Mouse (Mus musculus) hindbrain, embryonic 12.5 days (tissue): ENCODE measurements around the gene Plekha5. TPM values are rescaled to one million over a fixed set of nuclear protein-coding genes. Genes with fewer than 3 reads are reported as not detected.

ENCODE experiments used
- ATAC-seq: fragments of 200-750 bp; cut with Nextera tagmentation; 2 replicates; pipeline ENCODE4 v1.8.0; 2017; ENCODE audit warnings: moderate TSS enrichment; ENCODE audit not compliant: low FRiP score
- H3K27ac ChIP-seq: fragments of 300-500 bp; sonication (generic); 2 replicates; pipeline ENCODE4 v1.5.1; 2016; ENCODE audit warnings: mild to moderate bottlenecking
- H3K27me3 ChIP-seq: fragments of 300-500 bp; sonication (generic); 2 replicates; pipeline ENCODE4 v1.6.1; 2016; ENCODE audit warnings: mild to moderate bottlenecking
- H3K36me3 ChIP-seq: fragments of 300-500 bp; sonication (generic); 2 replicates; pipeline ENCODE4 v1.6.1; 2016; ENCODE audit warnings: mild to moderate bottlenecking
- H3K4me1 ChIP-seq: fragments of 300-500 bp; sonication (generic); 2 replicates; pipeline ENCODE4 v1.6.1; 2016
- H3K4me2 ChIP-seq: fragments of 300-500 bp; sonication (generic); replicated peaks from 2 replicates; pipeline ENCODE4 v1.6.1; 2016; ENCODE audit warnings: mild to moderate bottlenecking
- H3K4me3 ChIP-seq: fragments of 300-500 bp; sonication (generic); 2 replicates; pipeline ENCODE4 v1.5.1; 2016; ENCODE audit warnings: mild to moderate bottlenecking
- H3K9ac ChIP-seq: fragments of 300-500 bp; sonication (generic); 2 replicates; pipeline ENCODE4 v1.6.1; 2016; ENCODE audit warnings: mild to moderate bottlenecking, moderate library complexity
- H3K9me3 ChIP-seq: fragments of 300-500 bp; sonication (generic); replicated peaks from 2 replicates; pipeline ENCODE4 v1.6.1; 2016; ENCODE audit warnings: mild to moderate bottlenecking
- WGBS: fragments of 180-500 bp; shearing (Covaris S2); methylation state at CpG from one replicate; pipeline ENCODE4 v1.1.7; 2016; 5-methylcytosine and 5-hydroxymethylcytosine counted together
- polyA plus RNA-seq: library from polyadenylated mRNA; unstranded; fragments of >200 nt; fragmentation: Nextera tagmentation; extraction: Ambion mirVana; gene quantifications from 2 replicates; pipeline ENCODE4 v1.2.1, GENCODE M21; 2016

Plekha5 gene
- polyA plus RNA-seq, 1 experiment from 2014 or later: 49.4 TPM

DNA sequence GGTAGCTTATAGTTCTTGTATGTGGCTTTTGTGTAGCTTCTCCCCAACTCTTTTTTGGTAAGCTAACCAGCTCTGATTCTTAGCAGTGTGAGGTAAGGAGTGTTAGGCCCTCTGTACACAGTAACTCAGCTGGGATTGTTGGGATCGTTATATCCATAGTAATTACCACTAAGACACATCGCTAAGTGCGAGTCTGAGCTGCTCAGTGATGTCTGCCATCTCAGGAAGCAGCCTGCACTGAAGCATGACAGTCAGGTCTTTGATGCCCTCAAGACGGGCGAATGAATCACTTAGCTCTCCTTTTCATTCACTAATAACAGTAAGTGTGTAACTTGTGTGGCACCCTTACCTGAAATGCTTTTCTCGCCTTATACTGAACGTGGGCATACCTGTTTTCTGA lies 36.5 kb downstream of the Plekha5 start:
- Histone ChIP-seq H3K4me1 (peaks cover 7% of the 10 kb centered on the region; the same call in 1 of the 2 replicates), H3K36me3 (no peaks in the 10 kb centered on the region), H3K27ac (no peak overlapping the region), H3K27me3 (no peaks in the 10 kb centered on the region), H3K4me3 (no peak overlapping the region), H3K9me3 (no peaks in the 10 kb centered on the region), H3K9ac (no peak overlapping the region), H3K4me2 (no peak overlapping the region)
- WGBS: 75% methylated on average over 7 of the region's 7 CpGs
- no peak for ATAC-seq

DNA sequence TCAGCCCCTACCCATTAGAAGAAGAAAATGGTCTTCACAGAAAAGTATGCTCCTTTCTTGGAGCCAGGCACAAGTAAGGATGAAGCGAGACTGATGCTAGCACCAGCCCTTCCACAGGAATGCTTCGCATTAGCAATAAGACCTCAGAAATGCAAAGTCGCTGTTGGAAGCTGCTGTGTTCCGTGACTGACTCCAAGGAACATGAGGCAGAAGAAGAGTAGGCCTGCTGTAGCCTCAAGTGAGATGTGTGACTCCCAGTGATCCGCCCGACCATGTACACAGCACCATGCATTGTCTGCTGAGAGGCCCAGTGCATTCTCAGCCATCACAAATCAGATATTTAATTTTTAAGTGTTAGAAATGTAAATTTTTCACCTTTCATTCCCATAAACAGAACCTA lies 41.0 kb downstream of the Plekha5 start:
- Histone ChIP-seq H3K36me3 (no peaks in the 10 kb centered on the region), H3K4me2 (no peak overlapping the region), H3K27ac (no peak overlapping the region), H3K9me3 (no peaks in the 10 kb centered on the region), H3K4me1 (peaks cover 7% of the 10 kb centered on the region; the same call in 1 of the 2 replicates), H3K4me3 (no peak overlapping the region), H3K9ac (no peak overlapping the region), H3K27me3 (no peaks in the 10 kb centered on the region)
- 98% methylated on average over 6 of the region's 6 CpGs for WGBS
- no peak for ATAC-seq

DNA sequence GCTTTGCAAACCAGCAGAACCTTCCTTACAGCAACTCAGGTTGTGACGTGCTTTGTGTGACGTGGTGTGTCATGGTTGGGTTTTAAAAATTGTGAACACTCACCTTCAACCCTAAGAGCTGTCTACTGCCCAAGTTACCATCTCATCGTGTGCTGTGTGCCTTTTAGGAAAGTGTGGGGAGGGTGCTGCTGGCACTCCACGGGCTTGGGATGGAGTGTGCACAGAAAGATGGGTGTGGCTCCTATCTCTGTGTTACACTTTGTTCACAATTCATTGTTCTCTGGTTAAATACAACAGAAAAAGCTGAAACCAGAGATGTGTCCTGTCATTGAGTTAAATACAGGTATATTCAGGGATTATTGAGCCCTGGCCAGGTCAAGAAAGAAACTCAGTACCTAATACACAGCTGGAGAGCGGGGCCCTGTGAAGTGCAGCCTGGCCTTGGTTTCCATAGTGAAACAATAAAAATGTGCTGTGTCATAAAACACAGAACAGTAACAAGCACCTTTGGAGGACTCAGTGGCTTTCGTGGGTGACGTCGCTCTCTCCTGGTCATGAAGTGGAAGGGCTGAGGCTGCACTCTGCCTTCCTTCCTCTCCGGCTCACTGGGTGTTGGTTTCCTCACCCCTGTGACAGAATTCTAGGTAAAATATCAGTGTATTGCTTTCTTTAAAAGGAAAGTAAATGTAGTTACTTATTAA lies 42.2 kb downstream of the Plekha5 start:
- ATAC-seq: no peak
- Histone ChIP-seq H3K4me1 (peaks cover 7% of the 10 kb centered on the region; the same call in 1 of the 2 replicates), H3K27ac (no peak overlapping the region), H3K9me3 (no peaks in the 10 kb centered on the region), H3K27me3 (no peaks in the 10 kb centered on the region), H3K4me2 (no peak overlapping the region), H3K36me3 (no peaks in the 10 kb centered on the region), H3K9ac (no peak overlapping the region), H3K4me3 (no peak overlapping the region)
- 90% methylated on average over 9 of the region's 9 CpGs for WGBS

DNA sequence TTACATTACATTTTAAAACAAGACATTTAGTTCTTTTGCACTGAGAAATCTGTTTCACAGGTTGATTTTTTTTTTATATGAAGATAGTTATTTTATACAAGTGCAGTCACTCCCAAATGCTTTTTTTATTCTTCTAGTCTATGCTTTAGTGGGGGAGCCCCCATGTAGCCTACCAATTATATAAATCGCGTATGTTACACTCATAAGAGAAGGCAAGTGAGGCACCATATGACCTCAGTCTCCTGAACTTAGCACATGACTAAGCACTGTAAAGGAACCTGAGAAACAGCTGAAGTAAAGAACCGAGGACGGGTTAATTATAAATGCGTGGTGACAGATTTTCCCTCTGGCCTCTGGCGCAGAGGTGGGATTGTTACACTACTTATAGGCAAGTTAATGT lies 43.0 kb downstream of the Plekha5 start:
- Histone ChIP-seq H3K4me3 (no peak overlapping the region), H3K4me2 (no peak overlapping the region), H3K9me3 (no peaks in the 10 kb centered on the region), H3K27ac (no peak overlapping the region), H3K36me3 (no peaks in the 10 kb centered on the region), H3K9ac (no peak overlapping the region), H3K4me1 (peaks cover 7% of the 10 kb centered on the region; the same call in 1 of the 2 replicates), H3K27me3 (no peaks in the 10 kb centered on the region)
- ATAC-seq: no peak
- 80% methylated on average over 6 of the region's 6 CpGs for WGBS

DNA sequence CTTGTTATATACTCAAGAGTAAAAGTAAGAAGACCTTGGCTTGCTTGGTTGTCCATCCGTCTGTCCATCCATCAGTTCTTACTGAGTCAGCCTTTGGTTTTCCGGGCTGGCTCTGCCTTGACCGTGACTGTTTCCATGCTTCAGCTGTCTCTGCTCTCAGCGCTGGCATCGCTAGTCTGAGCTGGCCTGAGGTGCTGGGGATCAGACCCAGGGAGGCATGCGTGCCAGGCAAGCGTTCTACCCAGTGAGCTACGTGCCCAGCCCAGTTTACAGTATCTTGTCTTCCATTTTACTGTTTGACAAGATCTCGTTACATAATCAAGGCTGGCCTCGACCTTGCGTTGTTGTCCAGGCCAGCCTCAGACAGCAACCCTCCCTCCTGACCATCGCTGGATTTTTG lies 44.0 kb downstream of the Plekha5 start:
- 97% methylated on average over 12 of the region's 12 CpGs for WGBS

DNA sequence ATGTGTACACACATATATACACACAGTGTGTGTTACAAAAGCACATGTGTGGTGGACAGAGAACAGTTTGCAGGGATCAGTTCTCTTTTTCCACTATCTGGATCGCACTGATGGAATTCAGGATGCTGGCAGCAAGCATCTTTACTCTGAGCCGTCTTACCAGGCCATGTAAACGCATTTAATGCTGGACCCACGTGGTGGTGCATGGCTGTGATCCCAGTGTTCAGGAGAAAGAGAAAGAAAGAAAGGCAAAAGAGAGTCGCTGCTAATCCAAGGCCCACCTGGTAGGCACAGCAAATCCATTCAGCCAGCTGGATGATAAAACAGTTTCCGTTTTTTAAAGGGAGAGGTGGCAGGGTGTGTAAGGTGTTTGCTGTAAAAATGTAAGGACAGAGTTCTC lies 45.9 kb downstream of the Plekha5 start:
- 89% methylated on average over 6 of the region's 6 CpGs for WGBS
- peaks cover 7% of the 10 kb centered on the region; the same call in 1 of the 2 replicates for H3K4me1 ChIP-seq
- ATAC-seq: no peak
- H3K27me3 ChIP-seq: no peaks in the 10 kb centered on the region
- no peak overlapping the region for H3K27ac ChIP-seq
- H3K9me3 ChIP-seq: no peaks in the 10 kb centered on the region
- no peak overlapping the region for H3K9ac ChIP-seq
- H3K4me3 ChIP-seq: no peak overlapping the region
- no peak overlapping the region for H3K4me2 ChIP-seq
- H3K36me3 ChIP-seq: no peaks in the 10 kb centered on the region

More for the DNA sequence above, 44.0 kb downstream of the Plekha5 start:
- no peak overlapping the region for H3K4me3 ChIP-seq
- H3K9ac ChIP-seq: no peak overlapping the region
- H3K4me2 ChIP-seq: no peak overlapping the region
- H3K27ac ChIP-seq: no peak overlapping the region
- H3K9me3 ChIP-seq: no peaks in the 10 kb centered on the region
- ATAC-seq: no peak
- H3K4me1 ChIP-seq: peaks cover 7% of the 10 kb centered on the region; the same call in 1 of the 2 replicates
- no peaks in the 10 kb centered on the region for H3K27me3 ChIP-seq
- H3K36me3 ChIP-seq: no peaks in the 10 kb centered on the region

DNA sequence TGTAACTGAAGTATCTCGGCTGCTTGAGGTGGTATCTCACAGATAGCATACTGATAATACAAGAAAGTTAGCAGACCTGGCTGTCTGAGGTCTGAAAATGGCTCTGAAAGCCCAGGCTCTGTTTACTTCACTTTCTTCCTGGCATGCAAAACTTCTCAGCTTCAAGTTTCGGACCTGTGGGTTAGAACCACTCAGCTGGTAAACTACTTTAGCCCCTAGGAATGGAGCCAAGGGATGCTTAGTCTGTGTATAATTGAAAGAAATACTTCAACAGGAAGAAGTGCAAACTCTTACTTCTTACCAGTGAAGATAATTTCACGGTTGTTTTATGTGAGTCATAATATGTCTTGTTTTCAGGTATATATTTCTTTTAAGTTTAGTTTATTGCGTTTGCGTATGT lies 47.9 kb downstream of the Plekha5 start:
- ATAC-seq: no peak
- no peak overlapping the region for H3K27ac ChIP-seq
- no peak overlapping the region for H3K4me3 ChIP-seq
- no peaks in the 10 kb centered on the region for H3K36me3 ChIP-seq
- no peak overlapping the region for H3K9ac ChIP-seq
- H3K27me3 ChIP-seq: no peaks in the 10 kb centered on the region
- 93% methylated on average over 5 of the region's 5 CpGs for WGBS
- H3K4me1 ChIP-seq: no peaks in the 10 kb centered on the region
- no peak overlapping the region for H3K4me2 ChIP-seq
- H3K9me3 ChIP-seq: no peaks in the 10 kb centered on the region

DNA sequence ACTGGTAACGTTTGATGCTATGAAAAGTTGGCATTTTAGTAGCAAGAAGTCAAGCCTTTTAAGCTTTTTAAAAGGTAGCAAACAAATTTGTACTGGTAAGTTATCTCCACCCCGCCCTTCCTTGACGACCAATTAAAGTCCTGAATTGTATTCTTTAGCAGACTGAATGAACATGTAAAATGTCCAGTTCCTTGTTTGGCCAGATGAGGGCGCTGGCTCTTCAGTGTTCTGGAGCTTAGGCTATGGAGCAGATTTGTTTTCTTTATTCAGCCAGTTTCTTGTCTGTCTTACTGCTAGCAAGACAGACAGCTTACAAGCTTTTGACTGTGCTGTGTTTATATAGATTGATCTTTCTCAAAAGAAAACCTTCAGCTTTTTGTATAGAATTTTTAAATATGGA lies 48.5 kb downstream of the Plekha5 start:
- Histone ChIP-seq H3K9ac (no peak overlapping the region), H3K4me2 (no peak overlapping the region), H3K4me1 (peaks cover 6% of the 10 kb centered on the region), H3K4me3 (no peak overlapping the region), H3K27ac (no peak overlapping the region), H3K36me3 (no peaks in the 10 kb centered on the region), H3K27me3 (no peaks in the 10 kb centered on the region), H3K9me3 (no peaks in the 10 kb centered on the region)
- ATAC-seq: no peak
- WGBS: 61% methylated on average over 4 of the region's 4 CpGs

DNA sequence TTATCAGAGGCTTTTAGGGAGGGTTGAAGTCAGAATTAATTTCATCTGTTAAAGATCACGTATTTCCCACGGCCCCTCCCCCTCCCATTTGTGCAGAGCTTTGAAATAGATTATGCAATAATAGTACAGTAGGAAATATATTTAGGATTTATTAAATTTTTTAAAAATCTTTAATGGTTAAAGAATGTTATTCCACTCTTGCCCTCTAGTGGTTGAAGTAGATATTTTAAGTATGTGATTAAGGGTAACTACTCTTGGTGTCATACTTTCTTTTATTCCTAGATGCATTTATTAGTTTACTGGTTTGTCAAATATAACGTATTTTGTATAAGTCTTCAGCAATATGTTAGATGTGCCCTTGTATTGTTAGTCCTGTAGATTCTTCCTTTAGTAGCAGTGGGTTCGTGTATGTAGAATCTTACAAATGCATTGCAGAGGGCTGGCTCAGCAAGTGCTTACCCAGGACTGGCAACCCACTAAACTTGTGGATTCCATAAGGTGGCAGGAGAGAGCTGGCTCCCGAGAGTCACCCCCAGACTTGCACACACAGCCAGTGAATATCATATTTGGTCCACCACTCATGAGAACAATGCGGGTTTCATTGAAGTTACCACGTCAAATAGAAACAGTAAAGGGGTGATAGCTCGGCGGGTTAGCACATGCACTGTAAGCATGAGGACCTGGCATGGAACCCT lies 51.7 kb downstream of the Plekha5 start:
- Histone ChIP-seq H3K9me3 (no peaks in the 10 kb centered on the region), H3K27me3 (no peaks in the 10 kb centered on the region), H3K9ac (no peak overlapping the region), H3K27ac (no peak overlapping the region), H3K4me3 (no peak overlapping the region), H3K4me1 (peaks cover 23% of the 10 kb centered on the region), H3K36me3 (no peaks in the 10 kb centered on the region), H3K4me2 (no peak overlapping the region)
- 90% methylated on average over 9 of the region's 9 CpGs for WGBS
- no peak for ATAC-seq

DNA sequence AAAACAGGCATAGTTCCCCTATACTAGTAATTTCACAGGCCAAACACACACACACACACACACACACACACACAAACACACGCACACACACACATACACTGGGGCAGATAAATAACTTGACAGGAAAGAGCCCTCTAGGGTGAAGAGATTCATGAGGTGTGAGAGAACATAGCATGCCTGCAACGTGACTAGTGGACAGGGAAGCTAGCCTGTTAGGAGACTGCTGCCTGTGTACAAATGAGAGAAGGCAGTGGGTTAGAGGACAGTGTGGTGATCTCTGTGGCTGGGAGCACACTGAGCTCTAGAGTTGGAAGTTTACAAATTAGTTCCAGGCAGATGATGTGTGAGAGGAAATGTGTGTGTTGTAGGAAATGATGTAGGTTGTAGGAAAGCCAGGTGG lies 53.1 kb downstream of the Plekha5 start:
- H3K9ac ChIP-seq: no peak overlapping the region
- H3K9me3 ChIP-seq: no peaks in the 10 kb centered on the region
- no peak for ATAC-seq
- peak overlapping the region; percentile 49 for H3K27ac ChIP-seq
- WGBS: 57% methylated on average over 2 of the region's 2 CpGs
- no peaks in the 10 kb centered on the region for H3K27me3 ChIP-seq
- peaks cover 24% of the 10 kb centered on the region for H3K4me1 ChIP-seq
- no peak overlapping the region for H3K4me3 ChIP-seq
- no peaks in the 10 kb centered on the region for H3K36me3 ChIP-seq
- no peak overlapping the region for H3K4me2 ChIP-seq

DNA sequence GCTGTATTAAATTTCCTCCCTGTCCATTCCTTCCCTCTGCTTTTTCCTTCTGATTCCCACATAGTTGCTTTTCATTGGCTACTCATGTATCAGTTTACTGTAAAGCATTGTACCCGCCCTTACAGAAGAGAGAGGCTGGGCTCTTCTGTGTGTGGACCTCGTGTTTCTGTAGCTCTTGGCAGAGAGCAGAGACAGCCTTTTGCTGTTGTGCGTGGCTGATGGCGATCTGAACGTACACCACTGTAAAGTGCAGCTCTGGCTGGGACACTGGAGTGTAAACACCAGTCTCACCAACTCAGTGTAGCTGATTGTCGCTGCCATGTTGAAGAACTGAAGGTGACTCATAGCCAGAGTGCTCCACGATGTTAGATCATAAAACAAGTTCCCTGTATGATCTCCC lies 54.2 kb downstream of the Plekha5 start:
- WGBS: 74% methylated on average over 7 of the region's 7 CpGs

DNA sequence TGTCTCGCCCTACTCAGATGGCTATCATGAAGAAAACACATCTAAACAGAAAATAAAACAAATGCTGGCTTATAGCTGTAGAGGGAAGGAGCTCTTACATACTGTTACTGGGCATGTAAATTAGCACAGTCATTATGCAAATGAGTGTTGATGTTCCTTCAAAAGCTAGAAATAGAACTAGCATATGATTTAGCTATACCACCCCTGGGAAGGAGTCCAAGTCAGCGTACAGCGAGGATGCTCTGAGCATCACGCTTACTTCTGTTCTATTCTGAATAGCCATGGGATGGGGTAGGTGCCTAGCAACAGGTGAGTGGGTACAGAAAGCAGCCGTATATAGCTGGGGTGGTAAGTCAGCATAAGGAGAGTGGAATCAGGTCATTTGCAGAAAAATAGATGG lies 55.1 kb downstream of the Plekha5 start:
- 0 out of 2 replicates have a peak, but pooled peaks have one; percentile 5 for ATAC-seq
- no peaks in the 10 kb centered on the region for H3K27me3 ChIP-seq
- 84% methylated on average over 5 of the region's 5 CpGs for WGBS
- H3K27ac ChIP-seq: no peak overlapping the region
- no peaks in the 10 kb centered on the region for H3K9me3 ChIP-seq
- H3K9ac ChIP-seq: no peak overlapping the region
- no peak overlapping the region for H3K4me2 ChIP-seq
- no peak overlapping the region for H3K4me3 ChIP-seq
- peaks cover 29% of the 10 kb centered on the region for H3K4me1 ChIP-seq
- H3K36me3 ChIP-seq: no peaks in the 10 kb centered on the region

More for the DNA sequence above, 54.2 kb downstream of the Plekha5 start:
- no peaks in the 10 kb centered on the region for H3K27me3 ChIP-seq
- H3K9ac ChIP-seq: no peak overlapping the region
- ATAC-seq: no peak
- H3K4me3 ChIP-seq: no peak overlapping the region
- peaks cover 27% of the 10 kb centered on the region for H3K4me1 ChIP-seq
- H3K4me2 ChIP-seq: no peak overlapping the region
- H3K36me3 ChIP-seq: no peaks in the 10 kb centered on the region
- no peaks in the 10 kb centered on the region for H3K9me3 ChIP-seq
- peak overlapping the region; percentile 30; the same call in 1 of the 2 replicates for H3K27ac ChIP-seq
